Mouse (Mus musculus) CD8-positive naive resting alpha-beta T cell, adult 2 months (primary cell): ENCODE data around the gene Ifrd2.
A peak's percentile ranks its signal among the peaks of the same experiment; 100 is the strongest.

Experiments
- DNase-seq, 2 experiments: peaks; one replicate each; pipeline ENCODE4 v3.0.0; 2022; ENCODE audit warnings: low read depth in 2 of 2, low spot score in 2 of 2

Gene Ifrd2

DNA sequence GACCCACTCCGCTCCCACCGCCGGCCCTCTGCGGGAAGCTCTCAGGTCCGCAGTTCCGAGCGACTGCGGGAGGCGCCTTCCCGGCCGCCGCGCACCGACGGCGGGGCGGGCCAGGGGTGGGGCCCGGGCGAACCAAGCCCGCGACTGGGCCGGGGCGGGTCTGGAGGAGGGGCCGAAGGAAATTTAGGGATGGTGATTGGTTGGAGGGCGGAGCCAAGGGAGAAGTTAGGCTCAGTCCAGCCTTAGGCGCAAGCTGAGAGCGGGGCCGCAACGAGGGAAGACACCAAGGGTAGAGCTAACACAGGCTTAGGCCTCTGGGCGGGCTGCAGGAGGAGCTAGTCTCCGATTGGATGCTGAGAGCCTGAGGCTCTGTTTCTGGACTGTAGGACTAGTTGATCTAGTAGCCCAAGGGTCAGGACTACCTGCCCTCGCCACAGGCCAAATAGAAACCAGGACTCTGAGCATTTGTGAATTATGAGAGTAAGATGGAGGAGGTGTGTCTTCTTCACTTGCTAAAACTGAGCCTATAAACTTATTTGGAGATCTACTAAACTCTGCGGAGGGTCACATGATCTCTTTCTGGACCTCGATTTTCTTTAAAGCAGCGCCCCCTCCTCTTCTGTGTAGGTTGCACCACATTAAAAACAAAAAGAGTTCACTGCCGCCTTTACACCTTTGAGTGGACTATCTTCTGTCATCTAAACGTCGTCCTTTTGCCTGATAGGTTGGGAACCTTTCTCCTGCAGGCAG is 48.0 kb downstream of the Ifrd2 start, which contains the start of gene Gnai2:
Gene Gnai2 (minus strand): TSS at position 89 of the 750 bp plus-strand sequence.
- DNase-seq: peak; percentile 87 to 92

GRCm38 (mm10) chr9:107637070-107637469 is 49.6 kb downstream of the Ifrd2 start:
- DNase-seq: no peak

GRCm38 (mm10) chr9:107640257-107640772 is 52.9 kb downstream of the Ifrd2 start:
- peak; percentile 34 to 43 for DNase-seq

DNA sequence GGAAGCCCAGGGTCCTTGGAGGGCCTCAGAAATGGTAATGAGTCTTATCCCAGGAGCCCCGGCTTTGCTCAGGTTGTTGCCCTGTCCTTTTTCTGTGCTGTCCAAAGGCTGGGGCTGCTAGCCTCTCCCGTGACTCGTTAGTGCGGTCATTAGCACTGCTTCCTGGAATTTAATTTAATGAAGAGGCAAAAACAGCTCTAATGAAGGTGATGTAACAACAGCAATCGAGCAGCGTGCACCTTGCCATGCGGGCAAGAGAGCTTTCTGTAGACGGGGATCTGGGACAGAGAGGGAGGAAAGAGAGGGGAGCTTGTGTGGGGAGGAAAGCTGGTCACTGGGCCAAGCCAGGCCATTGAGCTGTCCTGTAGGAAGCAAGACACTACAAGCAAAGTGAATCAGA is 54.2 kb downstream of the Ifrd2 start:
- no peak for DNase-seq
